Mouse (Mus musculus) E14TG2a.4 (cell line): ENCODE measurements around the gene Rbfox1.

ENCODE experiments used
- CTCF ChIP-seq: conservative IDR thresholded peaks from 2 replicates; pipeline ENCODE4 v1.5.1; 2014; ENCODE audit warnings: low read length
- POU5F1 ChIP-seq: IDR thresholded peaks from 2 replicates; pipeline ENCODE4 v1.6.1; 2014; ENCODE audit warnings: low read length, borderline replicate concordance

DNA sequence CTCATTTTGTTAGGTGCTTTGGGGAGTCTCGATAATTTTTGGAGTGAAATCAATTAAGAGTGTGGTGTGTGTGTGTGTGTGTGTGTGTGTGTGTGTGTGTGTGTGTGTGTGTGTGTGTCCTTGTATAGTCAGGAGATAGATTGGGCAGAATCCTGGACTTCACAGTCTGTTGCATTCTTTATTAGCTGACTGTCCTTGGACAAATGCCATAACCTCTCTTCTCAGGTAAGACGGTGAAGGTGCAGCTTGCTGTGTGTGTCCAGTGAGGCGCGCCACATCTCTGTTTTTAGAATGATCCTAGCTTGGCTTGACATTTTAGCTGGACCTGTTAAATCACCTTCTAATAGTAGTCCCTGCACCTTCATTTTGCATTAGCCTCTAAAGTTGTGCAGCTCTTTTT lies 112.5 kb downstream of the Rbfox1 start:
- no peak for TF ChIP-seq CTCF
- TF ChIP-seq POU5F1: no peak
